Mouse (Mus musculus): ENCODE measurements around the gene Ralbp1.

Gene Ralbp1

DNA sequence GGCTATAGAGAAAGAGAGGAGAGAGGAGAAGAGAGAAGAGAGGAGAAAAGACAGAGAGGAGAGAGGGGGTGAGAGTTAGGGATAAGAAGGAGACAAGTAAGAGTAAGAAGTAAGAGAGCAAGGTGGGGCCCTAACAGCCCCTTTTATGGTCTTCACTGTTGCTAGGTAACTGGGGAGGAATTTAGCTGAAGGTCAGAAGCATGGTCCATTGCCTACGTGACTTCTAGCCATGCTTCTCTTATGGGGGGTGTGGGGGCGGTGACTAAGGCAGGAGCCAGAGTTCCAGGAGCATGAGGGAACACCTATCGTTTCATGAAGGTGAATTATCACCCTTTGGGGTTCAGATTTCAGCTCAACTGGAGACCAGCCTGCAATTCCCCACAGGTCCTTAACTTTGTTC lies 10.4 kb upstream of the Ralbp1 start:
- no peak for DNase-seq (ENCODE audit: low read depth, low spot score)

DNA sequence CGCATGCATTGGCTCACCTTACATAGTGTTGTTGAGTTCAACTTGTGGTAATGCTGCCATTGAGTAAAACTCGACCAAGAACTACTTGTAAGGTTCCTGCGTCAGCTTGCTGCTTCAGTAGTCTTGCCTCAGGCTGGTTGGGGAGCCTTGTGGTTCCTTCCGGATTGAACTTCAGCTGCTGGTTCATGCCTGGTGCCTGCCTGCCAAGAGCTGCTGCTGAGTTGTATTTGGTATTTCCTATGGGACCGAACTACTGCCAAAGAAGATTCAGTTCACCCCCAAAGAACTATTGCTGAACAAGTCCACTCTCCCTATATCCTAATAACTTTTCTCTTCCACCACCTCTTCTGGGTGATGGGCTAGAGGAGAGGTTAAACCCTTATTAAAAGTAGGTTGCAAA lies 3.9 kb upstream of the Ralbp1 start:
- DNase-seq (ENCODE audit: low read depth, low spot score), result no peak

DNA sequence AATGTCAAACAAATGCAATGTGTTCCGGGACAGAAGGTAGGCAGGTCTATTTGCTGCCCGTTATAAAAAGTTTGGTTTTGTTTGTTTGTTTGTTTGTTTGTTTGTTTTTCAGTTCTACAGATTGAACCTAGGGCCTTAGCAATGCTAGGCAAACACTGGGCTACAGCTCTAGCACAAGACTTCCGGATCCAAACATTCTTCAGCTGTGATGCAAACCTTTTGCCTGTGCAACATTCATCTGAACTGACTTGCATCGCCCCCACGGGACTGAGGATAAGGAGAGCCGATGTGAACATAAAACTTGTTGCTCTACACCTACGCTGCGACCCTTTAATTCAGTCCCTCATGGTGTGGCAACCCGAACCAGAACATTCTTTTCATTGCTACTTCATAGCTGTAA lies 973 bp upstream of the Ralbp1 start:
- no peak for DNase-seq (ENCODE audit: low read depth, low spot score)

- no peak for DNase-seq (ENCODE audit: low read depth, low spot score)
These were observed 251 bp downstream of the Ralbp1 start for GRCm38 (mm10) chr17:65885398-65885696.

DNA sequence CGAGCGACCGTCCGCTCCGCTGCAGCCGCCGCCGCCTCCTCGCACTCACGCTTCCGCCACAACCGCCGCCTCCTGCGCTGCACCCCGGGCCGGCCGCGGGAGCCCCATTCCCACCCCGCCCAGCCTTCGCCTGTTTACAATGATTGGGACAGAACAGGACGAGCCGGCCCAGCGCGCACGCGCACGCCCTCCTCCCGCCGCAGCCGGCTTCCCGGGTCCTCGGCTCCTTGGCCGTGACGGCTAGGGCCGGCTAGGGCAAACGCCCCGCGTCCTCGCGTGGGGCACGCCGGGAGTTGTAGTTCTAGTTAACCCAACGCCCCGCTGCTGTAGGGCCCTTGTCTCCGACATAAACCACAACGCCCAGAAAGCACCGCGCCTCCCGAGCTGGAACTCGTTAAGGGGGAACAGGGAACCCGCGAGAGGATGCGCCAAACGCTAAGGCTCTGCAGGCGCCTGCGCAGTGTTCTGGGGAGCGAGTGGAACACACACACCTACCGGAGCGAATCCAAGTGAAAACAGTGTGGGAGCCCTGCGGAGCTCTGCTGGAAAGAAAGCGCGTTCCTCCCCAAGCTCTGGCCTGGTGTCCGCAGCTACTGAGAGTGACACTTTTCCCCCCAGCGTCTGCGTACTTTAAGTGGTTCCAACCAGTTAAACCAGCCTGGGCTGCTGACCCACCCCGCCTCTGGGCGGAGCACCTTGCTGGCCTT lies 754 bp downstream of the Ralbp1 start:
- peak; percentile 97 for DNase-seq (ENCODE audit: low read depth, low spot score)

DNA sequence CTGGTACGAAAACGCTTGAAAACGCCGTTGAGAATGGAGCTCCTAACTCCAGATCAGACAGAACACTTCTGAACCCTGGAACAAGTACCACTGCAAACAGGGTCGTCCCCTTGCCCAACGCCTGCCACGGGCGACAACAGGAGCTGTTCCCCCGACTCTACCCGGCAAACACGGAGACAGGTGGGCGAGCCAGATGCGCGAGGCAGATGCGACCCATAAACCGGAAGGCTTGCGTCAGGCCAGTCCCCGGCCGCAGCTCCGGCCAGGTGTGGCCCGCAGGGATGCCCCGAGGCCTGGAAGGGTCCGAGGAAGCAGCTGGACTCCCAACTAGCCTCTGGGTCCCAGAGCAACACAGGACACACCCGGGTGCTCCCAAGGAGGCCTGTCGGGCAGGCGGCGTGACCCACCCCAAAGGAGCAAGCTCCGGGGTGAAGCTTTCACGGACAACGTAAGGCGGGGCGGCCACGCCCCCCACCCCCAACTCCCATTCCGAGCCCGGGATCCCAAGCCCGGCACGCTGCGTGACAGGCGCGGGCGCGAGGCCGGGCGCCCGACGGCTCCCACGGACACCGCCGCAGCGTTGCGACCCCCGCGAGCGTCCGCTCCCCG lies 1.4 kb downstream of the Ralbp1 start:
- DNase-seq (ENCODE audit: low read depth, low spot score), result peak; percentile 28

- no peak for DNase-seq (ENCODE audit: low read depth, low spot score)
These were observed 8.6 kb downstream of the Ralbp1 start for GRCm38 (mm10) chr17:65877026-65877425.

- no peak for DNase-seq (ENCODE audit: low read depth, low spot score)
These were observed 11.8 kb downstream of the Ralbp1 start for GRCm38 (mm10) chr17:65873834-65874233.

GRCm38 (mm10) chr17:65873156-65873555 lies 12.4 kb downstream of the Ralbp1 start:
- no peak for DNase-seq (ENCODE audit: low read depth, low spot score)

DNA sequence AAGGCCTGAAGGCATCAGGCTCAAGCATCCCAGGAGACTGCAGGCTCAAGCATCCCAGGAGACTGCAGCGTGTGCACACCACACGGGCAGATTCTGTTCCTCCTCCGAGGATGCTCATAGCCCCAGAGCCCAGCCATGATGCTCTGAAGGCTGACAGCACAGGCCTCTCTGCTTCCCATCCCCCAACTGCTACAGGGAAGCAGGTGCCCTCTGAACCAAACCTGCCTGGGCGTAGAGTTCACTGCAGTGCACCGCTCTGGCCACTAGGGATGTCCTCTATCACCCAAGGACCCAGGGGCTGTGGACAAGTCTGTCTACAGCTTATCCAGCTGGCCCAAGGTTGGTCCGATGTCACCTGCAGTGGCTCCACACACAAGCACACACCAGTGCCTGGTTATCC lies 12.9 kb downstream of the Ralbp1 start:
- no peak for DNase-seq (ENCODE audit: low read depth, low spot score)

DNA sequence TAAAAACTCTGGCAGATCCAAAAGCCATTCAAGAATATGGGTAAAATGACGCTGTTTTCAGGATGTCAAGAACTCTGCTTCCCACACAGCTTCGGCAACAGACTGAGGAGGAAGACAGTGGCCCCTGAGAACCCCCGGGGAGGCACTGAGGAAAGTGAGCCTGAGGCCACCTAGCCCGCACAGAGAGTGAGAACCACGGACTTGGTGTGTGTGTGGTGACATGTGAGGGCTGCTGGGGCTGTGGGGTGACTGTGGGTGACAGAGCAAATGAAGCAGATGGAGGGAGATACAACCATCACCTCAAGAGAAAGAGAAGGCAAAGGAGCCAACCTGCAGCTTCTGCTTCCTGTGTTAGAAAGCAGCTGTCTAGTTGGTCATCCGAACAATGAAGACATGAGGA lies 13.5 kb downstream of the Ralbp1 start:
- no peak for DNase-seq (ENCODE audit: low read depth, low spot score)

DNA sequence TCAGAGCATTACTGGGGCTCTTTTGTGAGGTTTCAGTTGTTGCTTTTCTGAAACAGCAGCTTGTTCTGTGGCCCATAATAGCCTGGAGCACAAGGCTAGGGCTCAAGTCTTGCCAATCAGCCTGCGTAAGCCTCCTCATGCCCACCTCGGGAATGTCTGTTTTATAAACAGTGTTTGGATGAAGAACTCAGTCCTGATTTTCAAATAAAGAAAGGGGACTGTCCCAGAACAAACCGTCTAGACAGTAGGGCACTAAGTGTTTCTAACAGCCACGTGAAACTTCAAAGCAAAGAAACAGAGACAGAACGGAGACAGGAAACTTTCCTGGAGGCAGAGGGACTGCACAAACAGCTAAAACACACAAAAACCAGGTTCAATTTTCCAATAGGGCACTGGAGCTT lies 14.0 kb downstream of the Ralbp1 start:
- DNase-seq (ENCODE audit: low read depth, low spot score), result no peak

DNA sequence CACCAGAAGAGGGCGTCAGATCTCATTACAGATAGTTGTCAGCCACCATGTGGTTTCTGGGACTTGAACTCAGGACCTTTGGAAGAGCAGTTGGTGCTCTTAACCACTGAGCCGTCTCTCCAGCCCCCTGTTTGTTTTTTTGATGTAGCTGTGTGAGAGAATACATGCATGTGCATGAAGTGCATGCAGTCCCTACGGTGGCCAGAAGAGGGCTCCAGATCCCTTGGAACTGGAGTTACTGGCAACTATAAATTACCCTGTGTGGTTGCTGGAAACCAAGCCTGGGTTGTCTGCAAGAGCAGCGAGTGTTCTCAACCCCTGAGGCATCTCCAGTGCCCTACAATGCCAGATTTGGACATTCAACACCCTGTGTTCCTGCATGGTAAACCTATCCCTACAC lies 15.5 kb downstream of the Ralbp1 start:
- peak; percentile 68 for DNase-seq (ENCODE audit: low read depth, low spot score)

- DNase-seq (ENCODE audit: low read depth, low spot score), result no peak
These were observed 15.9 kb downstream of the Ralbp1 start for GRCm38 (mm10) chr17:65869720-65870119.

- no peak for DNase-seq (ENCODE audit: low read depth, low spot score)
These were observed 17.6 kb downstream of the Ralbp1 start for GRCm38 (mm10) chr17:65867996-65868395.

GRCm38 (mm10) chr17:65866201-65866600 lies 19.4 kb downstream of the Ralbp1 start:
- no peak for DNase-seq (ENCODE audit: low read depth, low spot score)

GRCm38 (mm10) chr17:65865265-65865664 lies 20.3 kb downstream of the Ralbp1 start:
- no peak for DNase-seq (ENCODE audit: low read depth, low spot score)

DNA sequence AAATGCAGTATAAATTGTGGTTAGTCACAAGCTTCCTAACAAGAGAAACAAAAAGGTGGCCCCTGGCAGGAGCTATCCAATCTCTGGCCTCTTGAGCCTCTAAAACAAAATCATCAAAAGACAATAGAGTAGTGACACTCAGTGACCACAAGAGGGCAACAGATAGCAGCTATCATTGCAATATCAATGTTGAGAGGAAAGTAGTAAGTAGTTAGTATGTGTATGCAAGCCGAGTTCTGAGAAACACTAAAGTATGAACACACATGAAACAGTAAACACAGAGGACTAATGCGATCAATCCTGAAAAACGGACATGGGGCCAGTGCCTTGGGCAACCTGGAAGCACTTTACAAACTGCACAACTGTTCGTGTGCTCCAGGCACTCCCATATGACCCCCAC lies 20.9 kb downstream of the Ralbp1 start:
- DNase-seq (ENCODE audit: low read depth, low spot score), result peak; percentile 31

- no peak for DNase-seq (ENCODE audit: low read depth, low spot score)
These were observed 21.8 kb downstream of the Ralbp1 start for GRCm38 (mm10) chr17:65863830-65864229.

DNA sequence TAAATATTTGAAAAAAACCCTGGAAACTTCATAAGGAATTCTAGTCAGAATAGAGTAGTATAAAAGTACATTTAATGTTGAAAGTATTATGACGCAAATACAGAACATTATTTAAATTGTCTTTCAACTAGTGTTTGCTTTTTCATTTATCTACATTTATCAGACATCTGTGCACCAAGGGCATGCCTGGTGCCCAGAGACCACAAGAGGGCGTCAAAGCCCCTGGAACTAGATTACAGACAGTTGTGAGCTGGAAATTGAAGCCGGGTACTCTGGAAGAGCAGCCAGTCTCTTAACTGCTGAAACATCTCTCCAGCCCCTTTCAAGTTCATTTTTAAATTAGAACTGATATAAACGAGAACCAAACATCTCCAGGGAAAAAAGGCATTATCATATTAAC lies 23.0 kb downstream of the Ralbp1 start:
- no peak for DNase-seq (ENCODE audit: low read depth, low spot score)

- no peak for DNase-seq (ENCODE audit: low read depth, low spot score)
These were observed 28.0 kb downstream of the Ralbp1 start for GRCm38 (mm10) chr17:65857617-65858016.

DNA sequence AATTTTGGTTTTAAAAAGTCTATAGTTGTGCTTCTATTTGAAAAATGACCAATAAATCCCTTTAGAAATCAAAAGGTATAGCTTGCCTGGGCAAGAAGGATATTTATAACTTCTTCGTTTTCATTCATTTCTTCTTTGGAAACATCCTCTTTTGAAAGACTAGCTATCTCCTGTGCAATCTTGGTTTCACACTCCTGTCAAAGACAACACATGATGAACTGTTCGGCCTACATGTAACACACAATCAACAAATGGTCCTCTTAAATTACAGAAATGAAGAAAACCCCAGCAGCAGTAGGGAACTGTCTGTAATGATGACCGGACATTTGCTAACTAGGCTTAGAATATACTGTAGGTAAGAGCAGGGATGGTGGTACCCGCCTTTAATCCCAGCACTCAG lies 31.6 kb downstream of the Ralbp1 start:
- no peak for DNase-seq (ENCODE audit: low read depth, low spot score)

GRCm38 (mm10) chr17:65853326-65853725 lies 32.3 kb downstream of the Ralbp1 start:
- DNase-seq (ENCODE audit: low read depth, low spot score), result no peak

DNA sequence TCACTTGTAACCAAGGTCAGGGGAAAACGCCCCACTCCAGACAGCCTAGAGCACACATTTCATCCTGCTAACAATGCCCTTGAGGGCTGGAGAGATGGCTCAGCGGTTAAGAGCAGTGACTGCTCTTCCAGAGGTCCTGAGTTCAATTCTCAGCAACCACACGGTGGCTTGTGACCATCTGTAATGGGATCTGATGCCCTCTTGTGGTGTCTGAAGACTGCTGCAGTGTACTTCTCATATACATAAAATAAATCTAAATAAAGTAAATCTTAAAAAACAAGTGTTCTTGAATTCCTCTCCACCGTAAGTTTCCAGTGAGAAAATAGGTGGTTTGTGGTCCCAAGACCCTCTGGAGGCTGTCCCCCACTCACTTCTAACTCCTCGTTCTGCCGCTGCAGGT lies 33.8 kb downstream of the Ralbp1 start:
- no peak for DNase-seq (ENCODE audit: low read depth, low spot score)

Data from c-Kit-negative CD71-positive TER-119-positive erythroid progenitor cells, embryonic 14.5 days (primary cell).